Mouse (Mus musculus): ENCODE results near the gene Npr2. TPM values are rescaled to one million over a fixed set of nuclear protein-coding genes. Genes with fewer than 3 reads are reported as not detected.
A peak's percentile ranks its signal among the peaks of the same experiment; 100 is the strongest.

Gene Npr2
- polyA plus RNA-seq, 1 experiment from 2014 or later = 11.6 TPM

GRCm38 (mm10) chr4:43613060-43613730, 18.5 kb upstream of the Npr2 start:
- H3K27me3 ChIP-seq (ENCODE audit: control insufficient read depth, insufficient read depth, low read depth, low read length) = no peaks in the 10 kb centered on the region
- no peak overlapping the region for H3K4me3 ChIP-seq (ENCODE audit: low read length)
- ATAC-seq (ENCODE audit: low read depth) = peak; percentile 59; the same call in 1 of the 2 replicates
- no peaks in the 10 kb centered on the region for H3K36me3 ChIP-seq (ENCODE audit: control insufficient read depth, insufficient read depth, low read length)
- no peaks in the 10 kb centered on the region for H3K9me3 ChIP-seq (ENCODE audit: control insufficient read depth, low read length)
- 38% methylated on average over 3 of the region's 3 CpGs for WGBS
- H3K4me1 ChIP-seq (replicated peaks; ENCODE audit: control insufficient read depth, insufficient read depth, low read length) = no peaks in the 10 kb centered on the region
- no peak overlapping the region for H3K27ac ChIP-seq (ENCODE audit: low read length)
- H3K4me2 ChIP-seq (ENCODE audit: low read depth, low read length) = no peak overlapping the region
- H3K9ac ChIP-seq (ENCODE audit: low read length) = no peak overlapping the region

- 63% methylated on average over 4 of the region's 4 CpGs for WGBS
Measured at GRCm38 (mm10) chr4:43620146-43620778, 11.5 kb upstream of the Npr2 start.

GRCm38 (mm10) chr4:43629106-43629817, 2.5 kb upstream of the Npr2 start:
- no peak for ATAC-seq (ENCODE audit: low read depth)
- Histone ChIP-seq H3K27me3 (ENCODE audit: control insufficient read depth, insufficient read depth, low read depth, low read length) (no peaks in the 10 kb centered on the region; the same call in 1 of the 2 replicates), H3K27ac (ENCODE audit: low read length) (no peak overlapping the region), H3K9ac (ENCODE audit: low read length) (no peak overlapping the region), H3K36me3 (ENCODE audit: control insufficient read depth, insufficient read depth, low read length) (no peaks in the 10 kb centered on the region), H3K4me1 (replicated peaks; ENCODE audit: control insufficient read depth, insufficient read depth, low read length) (peaks cover 11% of the 10 kb centered on the region), H3K9me3 (ENCODE audit: control insufficient read depth, low read length) (peaks cover 10% of the 10 kb centered on the region), H3K4me3 (ENCODE audit: low read length) (no peak overlapping the region), H3K4me2 (ENCODE audit: low read depth, low read length) (no peak overlapping the region)
- 40% methylated on average over 20 of the region's 20 CpGs for WGBS

More at GRCm38 (mm10) chr4:43620146-43620778, 11.5 kb upstream of the Npr2 start:
- H3K4me1 ChIP-seq (replicated peaks; ENCODE audit: control insufficient read depth, insufficient read depth, low read length) = no peaks in the 10 kb centered on the region
- no peak overlapping the region for H3K4me3 ChIP-seq (ENCODE audit: low read length)
- no peak overlapping the region for H3K27ac ChIP-seq (ENCODE audit: low read length)
- no peaks in the 10 kb centered on the region for H3K36me3 ChIP-seq (ENCODE audit: control insufficient read depth, insufficient read depth, low read length)
- no peak overlapping the region for H3K4me2 ChIP-seq (ENCODE audit: low read depth, low read length)
- no peaks in the 10 kb centered on the region for H3K27me3 ChIP-seq (ENCODE audit: control insufficient read depth, insufficient read depth, low read depth, low read length)
- peaks cover 6% of the 10 kb centered on the region for H3K9me3 ChIP-seq (ENCODE audit: control insufficient read depth, low read length)
- no peak for ATAC-seq (ENCODE audit: low read depth)
- H3K9ac ChIP-seq (ENCODE audit: low read length) = no peak overlapping the region

- no peak overlapping the region for H3K9ac ChIP-seq (ENCODE audit: low read length)
- H3K9me3 ChIP-seq (ENCODE audit: control insufficient read depth, low read length) = peaks cover 6% of the 10 kb centered on the region
- H3K4me3 ChIP-seq (ENCODE audit: low read length) = no peak overlapping the region
- peak; percentile 61 for ATAC-seq (ENCODE audit: low read depth)
- H3K27ac ChIP-seq (ENCODE audit: low read length) = no peak overlapping the region
- H3K27me3 ChIP-seq (ENCODE audit: control insufficient read depth, insufficient read depth, low read depth, low read length) = no peaks in the 10 kb centered on the region; the same call in 1 of the 2 replicates
- peak overlapping the region; percentile 6; the same call in 1 of the 2 replicates for H3K4me2 ChIP-seq (ENCODE audit: low read depth, low read length)
- H3K4me1 ChIP-seq (replicated peaks; ENCODE audit: control insufficient read depth, insufficient read depth, low read length) = peaks cover 11% of the 10 kb centered on the region
- 6% methylated on average over 5 of the region's 5 CpGs for WGBS
- H3K36me3 ChIP-seq (ENCODE audit: control insufficient read depth, insufficient read depth, low read length) = no peaks in the 10 kb centered on the region
Measured at GRCm38 (mm10) chr4:43630030-43630581, 1.6 kb upstream of the Npr2 start.

- Histone ChIP-seq H3K9ac (ENCODE audit: low read length) (peak overlapping the region; percentile 84; the same call in 1 of the 2 replicates), H3K9me3 (ENCODE audit: control insufficient read depth, low read length) (no peaks in the 10 kb centered on the region; the same call in 1 of the 2 replicates), H3K4me1 (replicated peaks; ENCODE audit: control insufficient read depth, insufficient read depth, low read length) (peaks cover 11% of the 10 kb centered on the region), H3K4me2 (ENCODE audit: low read depth, low read length) (peak overlapping the region; percentile 81), H3K36me3 (ENCODE audit: control insufficient read depth, insufficient read depth, low read length) (no peaks in the 10 kb centered on the region), H3K27me3 (ENCODE audit: control insufficient read depth, insufficient read depth, low read depth, low read length) (no peaks in the 10 kb centered on the region; the same call in 1 of the 2 replicates), H3K27ac (ENCODE audit: low read length) (peak overlapping the region; percentile 6; the same call in 1 of the 2 replicates), H3K4me3 (ENCODE audit: low read length) (no peak overlapping the region)
- WGBS = 28% methylated on average over 5 of the region's 5 CpGs
- 0 out of 2 replicates have a peak, but pooled peaks have one; percentile 1 for ATAC-seq (ENCODE audit: low read depth)
Measured at GRCm38 (mm10) chr4:43630671-43631045, 1.1 kb upstream of the Npr2 start.

GRCm38 (mm10) chr4:43631956-43632920, 503 bp downstream of the Npr2 start:
- Histone ChIP-seq H3K4me2 (ENCODE audit: low read depth, low read length) (peak overlapping the region; percentile 81), H3K9me3 (ENCODE audit: control insufficient read depth, low read length) (no peaks in the 10 kb centered on the region), H3K9ac (ENCODE audit: low read length) (peak overlapping the region; percentile 84), H3K36me3 (ENCODE audit: control insufficient read depth, insufficient read depth, low read length) (no peaks in the 10 kb centered on the region), H3K4me1 (replicated peaks; ENCODE audit: control insufficient read depth, insufficient read depth, low read length) (peaks cover 11% of the 10 kb centered on the region), H3K27ac (ENCODE audit: low read length) (peak overlapping the region; percentile 75), H3K4me3 (ENCODE audit: low read length) (peak overlapping the region; percentile 67), H3K27me3 (ENCODE audit: control insufficient read depth, insufficient read depth, low read depth, low read length) (no peaks in the 10 kb centered on the region; the same call in 1 of the 2 replicates)
- ATAC-seq (ENCODE audit: low read depth) = peak; percentile 23
- WGBS = 53% methylated on average over 42 of the region's 42 CpGs

- H3K27me3 ChIP-seq (ENCODE audit: control insufficient read depth, insufficient read depth, low read depth, low read length) = no peaks in the 10 kb centered on the region; the same call in 1 of the 2 replicates
- H3K4me1 ChIP-seq (replicated peaks; ENCODE audit: control insufficient read depth, insufficient read depth, low read length) = peaks cover 11% of the 10 kb centered on the region
- no peaks in the 10 kb centered on the region for H3K36me3 ChIP-seq (ENCODE audit: control insufficient read depth, insufficient read depth, low read length)
- no peaks in the 10 kb centered on the region for H3K9me3 ChIP-seq (ENCODE audit: control insufficient read depth, low read length)
- H3K4me2 ChIP-seq (ENCODE audit: low read depth, low read length) = peak overlapping the region; percentile 81; the same call in 1 of the 2 replicates
- no peak overlapping the region for H3K27ac ChIP-seq (ENCODE audit: low read length)
- H3K4me3 ChIP-seq (ENCODE audit: low read length) = no peak overlapping the region
- WGBS = 84% methylated on average over 8 of the region's 8 CpGs
- no peak overlapping the region for H3K9ac ChIP-seq (ENCODE audit: low read length)
- ATAC-seq (ENCODE audit: low read depth) = no peak
Measured at GRCm38 (mm10) chr4:43633296-43633695, 1.6 kb downstream of the Npr2 start.

- Histone ChIP-seq H3K4me3 (ENCODE audit: low read length) (no peak overlapping the region), H3K9ac (ENCODE audit: low read length) (no peak overlapping the region)
- WGBS = 87% methylated on average over 2 of the region's 2 CpGs
Measured at GRCm38 (mm10) chr4:43633736-43634135, 2.0 kb downstream of the Npr2 start.

More at GRCm38 (mm10) chr4:43633736-43634135, 2.0 kb downstream of the Npr2 start:
- Histone ChIP-seq H3K36me3 (ENCODE audit: control insufficient read depth, insufficient read depth, low read length) (no peaks in the 10 kb centered on the region), H3K4me1 (replicated peaks; ENCODE audit: control insufficient read depth, insufficient read depth, low read length) (peaks cover 11% of the 10 kb centered on the region), H3K4me2 (ENCODE audit: low read depth, low read length) (no peak overlapping the region), H3K27me3 (ENCODE audit: control insufficient read depth, insufficient read depth, low read depth, low read length) (no peaks in the 10 kb centered on the region; the same call in 1 of the 2 replicates), H3K27ac (ENCODE audit: low read length) (no peak overlapping the region), H3K9me3 (ENCODE audit: control insufficient read depth, low read length) (no peaks in the 10 kb centered on the region)
- no peak for ATAC-seq (ENCODE audit: low read depth)

Measured in lung, embryonic 16.5 days (tissue).